Mouse (Mus musculus) T-helper 1 cell (primary cell): ENCODE results near the gene Csf2ra.
"Not testable (repeated sequence)": the region's sequence is repeated elsewhere in the genome, so short reads cannot be mapped to it uniquely, and the experiment has no call there.

Experiments
- in situ Hi-C: fragments of 300-600 bp; cut with MboI, MseI; formaldehyde crosslinking; loops from one replicate; pipeline ENCODE4 v1.15.1; 2025; ENCODE audit warnings: high pct_unique_total_duplicates

The Csf2ra gene

GRCm38 (mm10) chr19:61227941-61228701 lies at the start of gene Csf2ra:
TSS of gene Csf2ra (minus strand) at chr19:61228429.
- in situ Hi-C loops, result loop anchor here (5.0 kb wide), 1 partner anchor 356 kb away; the partner anchor contains the start of gene Prdx3

DNA sequence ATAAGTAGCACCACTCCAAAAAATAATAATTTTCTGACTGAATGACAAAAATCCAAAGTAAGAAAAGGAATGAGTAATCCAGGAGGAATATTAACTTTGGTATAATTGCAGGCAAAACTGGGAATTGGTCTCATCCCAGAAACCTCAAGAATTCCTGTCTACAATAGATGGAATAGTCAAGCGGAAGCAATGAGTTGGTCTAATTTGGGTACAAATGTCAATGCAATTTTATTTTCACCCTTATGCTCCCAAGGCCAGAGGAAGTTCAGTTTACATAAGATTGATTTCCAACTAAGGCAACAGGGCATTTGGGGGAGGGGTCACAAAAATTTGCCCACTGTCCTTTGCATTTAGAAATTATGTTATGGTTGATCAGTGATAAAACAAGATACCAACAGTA lies 47.2 kb upstream of the Csf2ra start:
- in situ Hi-C loops, result no loop called here

DNA sequence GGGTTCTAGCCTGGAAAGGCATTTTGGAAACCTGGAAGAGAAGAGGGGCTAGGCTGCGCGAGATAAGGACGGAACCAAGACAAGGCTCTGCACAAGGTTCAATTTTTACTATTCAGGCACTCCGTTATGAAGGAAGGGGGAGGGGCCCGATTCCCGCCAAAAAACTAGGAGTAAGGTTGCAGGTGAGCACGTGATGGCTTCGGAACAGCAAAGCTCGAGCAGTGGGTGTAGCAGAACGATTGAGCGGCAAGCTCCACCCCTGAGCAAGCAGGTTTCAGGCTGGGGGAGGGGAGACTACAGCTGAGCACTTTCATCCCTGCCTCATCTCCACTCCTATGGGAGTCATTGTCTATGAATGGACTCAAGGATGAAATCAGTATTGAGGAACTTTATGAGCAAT lies 40.9 kb upstream of the Csf2ra start:
- in situ Hi-C loops, result loop anchor here (5.0 kb wide), 1 partner anchor 72 kb away; no protein-coding TSS in a partner anchor

DNA sequence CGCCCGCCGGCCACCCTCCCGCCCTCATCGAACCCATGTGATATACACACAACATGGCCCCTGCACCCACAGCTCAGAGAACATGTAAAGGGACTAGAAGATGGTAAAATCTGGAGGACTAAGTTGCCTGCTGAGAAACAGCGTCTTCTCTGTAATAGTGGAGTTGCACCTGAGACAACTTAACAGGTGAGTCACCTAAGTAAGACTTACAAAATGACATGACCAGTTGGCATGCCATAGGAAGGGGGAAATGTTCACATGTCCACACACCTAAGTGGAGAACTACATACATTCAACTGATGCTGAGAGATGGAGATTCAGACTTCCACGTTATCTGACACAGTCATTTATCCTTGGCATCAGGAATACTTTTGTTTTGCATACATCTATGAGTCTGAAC lies 38.9 kb upstream of the Csf2ra start:
- in situ Hi-C loops, result loop anchor here (5.0 kb wide), 1 partner anchor 70 kb away; no protein-coding TSS in a partner anchor

DNA sequence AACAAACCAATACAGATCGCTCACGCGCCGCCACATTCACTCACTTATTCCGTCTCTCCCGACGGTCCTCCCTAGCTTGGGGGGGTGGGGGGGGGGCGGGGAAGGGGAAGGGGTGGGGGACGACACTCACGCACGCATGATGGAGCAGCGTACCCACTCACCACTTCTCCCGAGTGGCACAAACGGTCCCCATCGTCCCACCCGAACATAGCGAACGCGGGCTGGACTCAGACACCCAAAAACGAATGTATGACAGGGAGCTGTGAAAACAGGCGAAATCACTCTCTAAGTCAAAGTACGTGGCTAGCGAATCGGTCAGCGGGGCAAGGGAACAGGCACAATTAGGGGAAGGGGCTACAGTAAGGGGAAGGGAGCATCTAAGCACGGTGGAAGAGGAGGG lies 38.4 kb upstream of the Csf2ra start:
- in situ Hi-C loops, result loop anchor here (5.0 kb wide), 1 partner anchor 69 kb away; no protein-coding TSS in a partner anchor

DNA sequence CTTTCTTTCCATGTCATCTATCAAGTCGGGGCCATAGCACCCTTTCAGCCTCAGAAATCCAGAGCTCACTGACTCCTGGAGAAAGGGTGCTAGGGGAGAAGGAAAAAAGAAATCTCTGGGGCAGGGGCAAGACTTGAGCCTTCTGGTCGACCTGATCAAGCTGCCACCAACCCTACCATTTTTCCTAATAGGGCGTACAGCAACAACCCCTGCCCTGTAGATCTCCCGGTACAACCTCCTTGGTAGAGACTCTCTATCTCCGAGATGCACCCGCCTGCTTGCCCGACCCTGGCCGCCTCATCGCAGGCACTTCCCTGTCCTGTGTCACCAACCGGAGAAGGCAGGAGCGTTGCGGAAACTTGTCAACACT lies 38.0 kb upstream of the Csf2ra start:
- in situ Hi-C loops, result loop anchor here (5.0 kb wide), 1 partner anchor 69 kb away; no protein-coding TSS in a partner anchor

- in situ Hi-C loops, result loop anchor here (5.0 kb wide), 1 partner anchor 68 kb away; no protein-coding TSS in a partner anchor
These were observed 37.4 kb upstream of the Csf2ra start for GRCm38 (mm10) chr19:61265349-61266245.

- in situ Hi-C loops, result loop anchor here (5.0 kb wide), 1 partner anchor 68 kb away; no protein-coding TSS in a partner anchor
These were observed 36.7 kb upstream of the Csf2ra start for GRCm38 (mm10) chr19:61264933-61265332.

DNA sequence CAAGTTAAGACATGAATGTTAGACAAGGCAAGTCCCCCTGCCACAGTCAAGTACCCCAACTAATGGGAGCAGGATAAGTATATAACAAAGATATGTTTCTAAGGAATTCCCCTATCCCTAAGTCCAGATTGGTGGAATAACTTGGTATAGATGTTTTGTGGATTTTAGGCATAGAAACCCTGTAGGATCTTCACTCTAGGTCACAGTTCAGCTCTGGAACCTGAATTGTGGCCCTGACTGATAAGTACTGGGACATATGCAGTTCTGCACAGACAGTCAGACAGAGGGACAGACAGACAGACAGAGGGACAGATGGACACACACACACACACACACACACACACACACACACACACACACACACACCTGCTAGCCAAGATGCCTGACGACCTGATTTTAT lies 36.0 kb upstream of the Csf2ra start:
- in situ Hi-C loops, result no loop called here

DNA sequence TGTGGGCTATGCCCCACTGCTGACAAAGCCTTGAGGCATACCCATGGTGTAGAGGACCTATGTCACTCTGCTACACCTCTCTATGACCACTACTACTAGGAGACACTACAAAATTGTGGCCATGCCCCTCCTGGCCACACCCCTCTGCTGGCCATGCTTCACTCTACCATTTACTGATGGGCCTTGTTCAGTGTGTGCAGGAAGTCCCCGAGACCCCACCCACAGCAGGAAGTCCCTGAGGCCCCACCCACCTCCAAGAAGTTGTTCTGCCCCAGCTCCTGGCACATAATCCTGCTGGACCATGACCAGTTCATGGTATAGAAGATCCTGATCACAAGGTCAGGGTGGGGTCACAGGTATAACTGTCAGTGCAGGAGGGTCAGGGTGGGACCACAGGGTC lies 33.0 kb upstream of the Csf2ra start:
- in situ Hi-C loops, result no loop called here

DNA sequence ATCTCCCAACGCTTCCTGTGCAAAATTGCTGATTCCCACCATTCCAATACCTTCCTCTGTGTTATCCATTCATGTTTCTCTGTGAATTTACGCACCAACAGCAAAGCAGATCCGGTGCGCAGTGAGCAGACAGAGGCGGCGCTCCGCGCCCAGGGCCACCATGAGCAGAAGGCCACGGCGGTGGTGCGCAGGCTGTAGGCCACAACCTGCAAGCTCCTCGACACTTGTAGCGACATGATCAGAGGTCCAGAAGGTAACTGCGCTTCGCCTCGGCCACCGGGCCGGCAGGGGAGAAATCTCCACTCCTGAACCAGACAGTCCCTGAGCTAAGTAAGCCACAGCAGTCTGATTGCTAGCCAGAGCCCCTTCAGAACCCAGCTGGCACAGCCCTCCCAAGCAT lies 29.5 kb upstream of the Csf2ra start:
- in situ Hi-C loops, result no loop called here

DNA sequence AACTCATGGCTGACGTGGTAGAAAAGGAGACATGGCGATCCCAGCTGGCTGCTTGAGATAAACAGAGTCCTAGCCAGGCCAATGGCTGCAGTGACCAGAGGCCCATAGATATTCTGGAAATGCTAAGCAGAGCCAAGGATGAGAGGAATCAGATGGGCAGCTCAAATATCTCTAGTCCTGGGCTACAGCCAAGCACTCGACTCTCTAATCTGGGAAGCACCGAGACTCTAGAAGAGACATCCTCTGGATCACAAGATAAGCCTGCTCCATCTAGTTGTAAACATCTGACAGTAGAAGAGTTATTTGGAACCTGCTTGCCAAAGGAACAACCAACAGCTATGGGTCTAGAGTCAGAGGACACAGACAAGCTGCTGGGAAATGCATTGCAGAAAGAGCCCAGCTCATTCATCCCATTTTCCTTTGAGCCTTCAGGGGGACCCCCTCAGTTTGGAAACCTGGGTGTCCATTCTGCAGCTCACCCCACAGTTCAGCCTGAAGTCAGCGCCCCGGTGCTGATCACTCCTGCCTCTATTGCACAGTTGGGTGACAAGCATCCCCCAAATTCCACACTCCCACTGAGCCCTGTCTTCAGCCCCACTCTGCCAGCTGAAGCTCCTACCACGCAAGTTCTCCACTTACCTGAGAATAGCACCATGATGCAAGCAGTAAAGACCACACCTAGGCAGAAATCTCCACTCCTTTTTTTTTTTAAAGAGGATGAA lies 28.1 kb upstream of the Csf2ra start:
- in situ Hi-C loops, result no loop called here

DNA sequence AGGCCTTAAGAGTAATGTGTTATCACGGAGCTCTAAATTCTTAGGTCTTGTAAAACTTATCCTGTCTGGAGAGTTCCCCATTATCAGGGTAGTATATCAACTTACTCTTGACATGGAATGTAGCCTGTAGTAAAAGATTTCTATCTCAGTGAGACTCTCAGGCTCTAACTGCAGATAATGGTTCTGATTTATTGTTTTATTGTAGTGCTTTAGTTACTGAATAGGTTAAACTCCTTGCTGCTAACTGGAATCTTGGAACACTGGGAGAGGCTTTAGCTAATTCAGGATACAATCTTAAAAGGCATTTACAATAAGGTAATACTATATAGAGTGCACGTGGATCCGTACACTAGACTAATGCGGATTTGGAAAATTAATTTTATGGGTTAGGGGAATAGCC lies 19.1 kb upstream of the Csf2ra start:
- in situ Hi-C loops, result not testable (repeated sequence)

DNA sequence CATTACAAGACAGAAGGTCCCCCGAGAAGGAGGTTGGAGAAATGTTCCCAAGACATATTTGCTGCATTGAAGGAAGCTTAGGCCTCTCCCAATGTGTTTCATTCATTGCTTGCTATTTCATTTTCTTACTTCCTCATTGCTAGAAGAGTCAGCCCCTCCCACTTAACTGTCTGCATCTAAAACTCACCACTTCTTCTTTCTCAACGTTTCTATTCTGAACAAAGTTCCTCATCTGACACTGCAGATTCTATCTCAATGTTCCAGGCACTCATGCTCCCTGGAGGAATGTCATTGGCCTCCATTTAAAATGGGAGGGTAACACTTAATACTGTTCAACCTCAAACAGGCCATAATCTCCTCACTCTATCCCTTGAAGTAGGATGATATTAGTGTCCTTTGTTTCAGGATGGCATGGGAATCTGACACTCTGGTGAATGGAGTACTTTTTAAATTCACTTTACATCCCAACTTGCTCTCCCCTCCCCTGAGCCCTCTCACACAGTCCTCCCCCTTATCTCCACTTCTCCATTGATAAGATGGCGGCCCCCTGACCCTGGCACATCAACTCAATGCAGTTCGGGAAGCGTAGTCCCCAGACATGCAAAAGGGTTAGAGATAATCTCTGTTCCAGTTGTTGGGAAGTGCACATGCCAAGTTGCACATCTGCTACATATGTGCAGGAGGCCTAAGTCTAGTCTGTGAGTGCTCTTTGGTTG lies 16.6 kb upstream of the Csf2ra start:
- in situ Hi-C loops, result no loop called here

- in situ Hi-C loops, result no loop called here
These were observed 9.7 kb upstream of the Csf2ra start for GRCm38 (mm10) chr19:61237967-61238366.

DNA sequence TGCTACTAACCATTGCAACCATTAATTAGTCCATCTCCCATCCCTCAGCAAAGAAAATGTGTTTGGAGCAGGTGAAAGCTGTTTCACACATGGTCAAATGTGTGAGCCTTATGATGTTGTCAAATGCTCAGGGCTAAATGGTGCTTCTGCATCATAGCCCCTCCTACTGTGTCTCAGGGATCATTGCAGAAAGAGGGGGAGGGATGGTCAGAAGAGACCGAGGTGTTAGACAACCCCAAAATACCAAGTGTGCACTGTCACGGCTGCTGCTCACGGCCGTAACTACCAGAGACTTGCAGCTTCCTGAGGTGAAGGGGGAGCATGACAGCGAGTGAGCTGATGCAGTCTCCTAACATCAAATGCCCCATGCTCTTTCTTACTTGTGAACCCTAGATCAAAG lies 6.3 kb upstream of the Csf2ra start:
- in situ Hi-C loops, result no loop called here

GRCm38 (mm10) chr19:61226928-61227854 lies 1.0 kb downstream of the Csf2ra start:
- in situ Hi-C loops, result loop anchor here (5.0 kb wide), 1 partner anchor 355 kb away; the partner anchor contains the start of gene Prdx3

DNA sequence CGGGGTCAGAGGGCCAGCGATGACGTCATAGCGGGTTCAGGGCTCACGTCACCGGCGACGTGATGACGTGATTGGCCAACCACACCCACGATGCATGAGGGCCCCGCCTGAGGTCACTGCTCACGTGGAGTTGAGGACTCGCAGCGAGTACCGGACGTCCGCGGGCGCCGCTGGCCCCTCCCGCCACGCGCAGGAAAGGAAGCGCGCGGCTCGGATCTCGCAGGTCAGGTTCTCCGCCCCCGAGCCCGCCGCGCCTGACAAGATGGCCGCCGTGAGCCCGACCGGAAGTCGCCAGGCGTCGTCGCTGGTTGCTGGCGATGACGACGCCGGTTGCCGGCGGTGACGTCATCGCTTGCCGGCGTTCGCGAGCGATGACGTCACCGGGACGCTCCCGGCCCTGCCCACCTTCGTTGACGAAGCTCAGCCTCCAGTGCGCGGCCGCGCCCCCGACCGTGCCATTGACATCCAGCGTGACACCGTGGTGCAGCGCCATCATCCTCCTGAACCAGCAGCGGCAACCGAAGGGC lies 1.8 kb downstream of the Csf2ra start:
- in situ Hi-C loops, result loop anchor here (5.0 kb wide), 1 partner anchor 354 kb away; the partner anchor contains the start of gene Prdx3
